Mouse (Mus musculus): ENCODE results near the gene Cmklr1. TPM values are rescaled to one million over a fixed set of nuclear protein-coding genes. Genes with fewer than 3 reads are reported as not detected.

Gene Cmklr1
- polyA plus RNA-seq (2012; rRNA removed) = 75.4 and 80.8 TPM in 2 replicates

DNA sequence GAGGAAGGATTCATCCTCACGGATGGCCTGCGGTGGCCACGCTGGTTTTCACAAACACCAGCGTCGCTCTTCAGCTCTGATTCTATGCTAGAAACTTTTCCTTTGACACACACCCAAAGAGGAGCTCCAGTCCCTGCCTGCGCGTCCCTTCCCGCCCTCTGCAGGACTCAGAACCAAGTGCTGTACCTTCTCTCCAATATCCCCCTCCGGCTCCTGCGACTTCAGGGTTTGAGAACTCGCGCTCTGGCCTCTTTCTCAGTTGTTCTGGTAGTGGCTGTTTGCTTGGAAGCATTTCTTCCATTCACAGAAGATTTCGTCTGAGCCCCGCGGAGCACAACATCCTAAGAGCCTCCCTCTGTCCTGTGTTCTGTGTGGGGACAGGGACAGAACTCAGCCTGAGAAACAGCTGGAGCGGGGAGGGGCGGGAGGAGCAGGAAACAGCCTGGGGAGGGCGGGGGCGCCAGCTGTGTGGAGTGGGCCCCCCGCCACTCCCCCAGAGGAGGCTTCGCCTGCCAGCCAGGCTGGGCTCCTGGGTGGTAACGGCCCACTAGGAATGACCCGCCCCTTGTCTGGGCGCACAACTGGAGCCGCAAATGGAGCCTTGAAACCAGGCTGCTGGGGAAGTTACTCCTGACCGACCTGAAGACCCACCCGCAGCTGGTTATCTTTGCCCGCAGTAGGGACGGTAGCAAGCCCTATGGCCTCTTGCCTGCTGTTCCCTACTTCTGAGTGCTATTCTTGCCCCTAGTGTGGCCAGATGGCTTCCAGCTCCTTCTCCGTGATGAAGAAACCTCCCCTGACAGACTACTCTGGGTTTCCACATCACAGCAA lies at the start of gene Cmklr1:
TSS of gene Cmklr1 (minus strand) at position 392 of the 831 bp plus-strand sequence.
- DNase-seq (ENCODE audit: low read depth) = no peak

DNA sequence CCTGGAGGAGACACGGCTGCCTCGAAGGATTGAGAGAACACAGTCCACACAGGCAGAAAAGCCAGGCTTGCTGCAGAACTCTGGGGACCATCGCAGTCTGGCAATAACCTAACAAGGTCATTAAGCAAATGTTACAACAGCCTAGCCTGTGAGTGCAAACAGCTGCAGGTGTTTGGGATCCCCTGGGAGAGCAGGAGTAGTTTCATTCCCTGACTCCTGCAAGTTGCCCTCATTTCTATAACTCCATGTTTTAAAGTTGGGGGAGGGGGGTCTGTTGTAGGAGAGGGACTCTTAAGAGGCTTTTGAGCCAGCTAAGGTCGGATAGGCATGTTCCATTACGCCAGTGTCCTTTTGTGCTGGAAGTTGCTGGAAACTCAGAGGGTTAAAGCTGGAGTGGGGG lies 44.2 kb upstream of the Cmklr1 start:
- no peak for DNase-seq (ENCODE audit: low read depth)

DNA sequence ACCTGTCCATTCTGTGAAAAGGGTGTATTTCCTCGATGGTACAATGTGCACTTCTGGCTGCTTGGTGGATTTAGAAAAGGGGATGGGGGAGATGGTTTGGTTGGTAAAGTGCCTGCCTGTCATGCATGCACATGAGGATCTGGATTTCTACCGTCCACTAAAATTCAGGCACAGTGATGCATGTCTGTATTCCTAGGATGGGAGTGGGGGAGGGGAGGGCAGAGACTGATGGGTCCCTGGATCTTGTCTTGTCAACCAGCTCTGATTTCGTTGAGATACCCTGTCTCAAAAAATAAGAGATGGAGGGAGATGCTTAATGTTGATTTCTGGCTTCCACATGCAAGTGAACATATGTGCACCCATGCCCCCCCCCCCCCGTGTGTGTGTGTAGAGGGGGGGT lies 43.8 kb upstream of the Cmklr1 start:
- no peak for DNase-seq (ENCODE audit: low read depth)

DNA sequence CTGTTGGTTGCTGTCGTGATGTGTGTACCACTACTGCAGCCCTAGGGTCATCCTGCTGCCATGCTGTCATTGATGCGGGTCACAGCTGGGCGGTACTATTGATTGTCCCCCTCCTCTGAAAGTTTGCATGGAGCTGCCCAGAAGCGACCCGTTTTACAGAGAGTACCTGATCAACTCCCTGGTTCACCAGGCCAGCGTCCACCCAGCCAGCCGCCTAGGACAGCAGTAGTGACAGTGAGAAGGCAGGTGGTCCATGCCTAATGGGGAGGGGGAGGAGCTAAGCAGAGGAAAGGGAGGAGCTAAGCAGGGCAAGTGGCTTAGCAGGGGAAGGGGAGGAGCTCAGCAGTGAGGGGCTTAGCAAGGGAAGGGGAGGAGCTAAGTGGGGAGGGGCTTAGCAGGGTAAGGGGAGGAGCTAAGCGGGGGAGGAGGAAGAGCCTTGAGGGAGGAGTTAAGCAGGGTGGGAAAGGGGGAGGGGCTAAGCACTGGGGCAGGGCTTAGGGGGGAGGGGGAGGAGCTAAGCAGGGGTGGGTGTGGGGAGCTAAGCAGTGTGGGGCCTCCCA lies 43.0 kb upstream of the Cmklr1 start:
- DNase-seq (ENCODE audit: low read depth) = no peak

DNA sequence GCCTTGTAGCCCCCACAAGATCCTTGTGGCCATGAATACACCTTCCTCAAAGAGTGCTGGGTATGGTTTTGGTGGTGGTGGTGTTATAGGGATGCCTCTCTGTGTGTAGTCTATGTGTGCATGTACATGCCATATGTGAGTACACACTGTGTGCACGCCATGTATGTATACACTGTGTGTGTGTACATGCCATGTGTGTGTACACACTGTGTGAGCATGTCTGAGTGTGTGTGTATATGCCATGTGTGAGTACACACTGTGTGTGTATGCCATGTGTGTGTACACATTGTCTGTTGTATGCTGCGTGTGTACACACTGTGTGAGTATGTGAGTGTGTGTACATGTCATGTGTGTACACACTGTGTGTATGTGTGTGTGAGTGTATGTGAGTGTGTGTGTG lies 40.6 kb upstream of the Cmklr1 start:
- no peak for DNase-seq (ENCODE audit: low read depth)

DNA sequence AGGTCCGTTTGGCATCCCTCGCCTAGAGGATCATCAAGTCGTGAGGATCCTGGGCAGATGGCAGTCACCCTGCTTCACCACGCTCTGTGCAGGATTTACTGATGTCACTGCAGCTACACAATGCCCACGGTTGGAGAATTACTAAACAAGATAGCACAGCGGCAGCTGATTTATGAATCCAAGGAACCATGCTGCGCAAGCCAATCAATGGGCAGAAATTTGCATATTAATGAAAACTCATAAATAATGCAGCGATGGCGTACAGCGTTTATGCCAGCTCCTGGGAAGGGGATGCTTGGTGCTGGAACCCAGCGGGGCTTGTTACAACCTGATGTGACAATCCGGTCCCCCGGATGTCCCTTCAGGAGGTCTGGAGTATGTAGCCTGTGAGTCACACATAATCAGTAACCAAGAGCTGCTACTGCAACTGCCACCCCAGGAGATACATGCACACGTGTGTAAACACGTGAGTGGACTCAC lies 39.9 kb upstream of the Cmklr1 start:
- DNase-seq (ENCODE audit: low read depth) = no peak

DNA sequence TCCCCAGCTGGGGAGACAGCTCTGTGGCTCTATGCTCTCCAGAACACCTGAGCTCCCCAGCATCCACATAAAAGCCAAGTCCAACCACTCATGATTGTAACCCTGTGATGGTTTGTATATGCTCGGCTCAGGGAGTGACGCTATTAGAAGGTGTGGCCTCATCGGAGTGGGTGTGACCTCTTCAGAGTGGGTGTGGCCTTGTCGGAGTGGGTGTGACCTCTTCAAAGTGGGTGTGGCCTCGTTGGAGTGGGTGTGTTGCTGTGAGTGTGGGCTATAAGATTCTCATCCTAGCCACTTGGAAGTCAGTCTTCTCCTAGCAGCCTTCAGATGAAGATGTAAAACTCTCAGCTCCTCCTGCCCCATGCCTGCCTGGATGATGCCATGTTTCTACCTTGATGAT lies 37.3 kb upstream of the Cmklr1 start:
- DNase-seq (ENCODE audit: low read depth) = no peak

DNA sequence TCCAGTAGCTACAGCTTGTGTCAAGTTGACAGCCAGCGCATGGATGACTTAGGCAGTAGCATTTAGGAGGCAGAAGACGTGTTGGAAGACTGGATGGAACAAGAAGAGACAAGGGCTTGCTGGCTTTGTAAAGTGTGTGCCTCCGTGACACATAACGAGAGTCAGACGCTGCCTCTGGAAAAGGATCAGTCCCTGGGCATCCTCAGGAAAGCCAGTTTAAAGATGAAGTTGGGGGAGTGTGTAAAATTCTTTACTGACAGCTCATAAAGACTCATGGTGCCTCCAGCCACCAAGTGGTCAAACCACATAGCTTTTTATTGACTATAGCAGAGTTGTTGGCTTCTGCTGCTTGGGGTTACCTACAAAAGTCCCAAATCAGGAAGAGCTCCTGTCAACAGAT lies 35.2 kb upstream of the Cmklr1 start:
- DNase-seq (ENCODE audit: low read depth) = no peak

DNA sequence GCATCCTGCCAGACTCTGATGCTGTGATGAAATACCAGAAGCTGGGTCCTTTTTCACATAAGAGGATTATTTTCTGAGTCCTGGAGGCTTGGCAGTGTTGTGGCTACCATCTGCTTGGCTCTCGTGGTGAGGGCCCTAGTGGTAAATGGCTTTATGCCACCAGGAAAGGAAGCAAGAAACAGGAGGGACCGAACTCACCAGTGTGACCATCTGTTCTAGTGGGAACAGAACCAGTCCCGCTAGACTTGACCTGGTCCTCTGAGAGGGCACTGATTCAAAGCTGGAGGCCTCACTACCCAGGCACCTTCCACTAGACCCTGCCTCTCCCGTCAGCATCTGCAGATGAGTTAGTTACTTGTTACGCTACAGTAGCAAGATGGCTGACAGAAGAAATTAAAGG lies 33.0 kb upstream of the Cmklr1 start:
- no peak for DNase-seq (ENCODE audit: low read depth)

DNA sequence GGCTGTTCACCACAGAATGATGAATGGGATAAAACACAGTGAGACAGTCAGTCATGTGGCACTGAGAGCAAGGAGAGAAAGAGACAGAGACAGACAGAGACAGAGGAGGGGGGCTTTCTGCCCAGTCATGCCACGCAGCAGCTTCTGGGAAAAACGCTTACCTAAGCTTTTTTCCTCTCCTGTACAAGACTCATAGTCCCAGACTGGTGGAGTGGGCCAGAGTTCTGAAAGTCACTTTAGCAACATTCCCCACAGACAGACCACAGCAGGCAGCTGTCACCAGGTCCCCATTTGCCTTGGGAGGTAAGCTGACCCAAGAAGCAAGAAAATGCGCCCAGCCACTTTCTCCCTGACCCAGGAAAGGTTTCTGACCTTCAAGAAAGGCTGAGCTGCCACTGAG lies 32.2 kb upstream of the Cmklr1 start:
- no peak for DNase-seq (ENCODE audit: low read depth)

DNA sequence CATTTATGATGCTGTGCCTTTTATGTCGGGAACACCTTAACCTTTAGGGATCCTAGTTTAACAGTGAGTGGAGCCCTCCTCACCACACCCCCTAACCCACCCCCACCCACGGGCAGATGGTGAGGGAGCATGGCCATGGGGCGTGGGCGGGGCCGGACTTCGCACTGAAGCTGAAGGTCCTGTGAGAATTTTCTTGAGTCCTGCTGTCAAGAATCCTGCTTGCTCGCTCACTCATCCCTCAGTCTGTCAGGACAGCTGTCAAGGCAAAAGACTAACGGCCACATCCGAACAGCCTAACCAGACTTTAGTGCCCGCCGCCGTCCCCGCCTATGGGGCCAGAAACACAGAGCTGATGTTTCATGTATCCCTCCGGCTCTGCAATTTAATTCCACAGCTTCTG lies 31.0 kb upstream of the Cmklr1 start:
- DNase-seq (ENCODE audit: low read depth) = no peak

DNA sequence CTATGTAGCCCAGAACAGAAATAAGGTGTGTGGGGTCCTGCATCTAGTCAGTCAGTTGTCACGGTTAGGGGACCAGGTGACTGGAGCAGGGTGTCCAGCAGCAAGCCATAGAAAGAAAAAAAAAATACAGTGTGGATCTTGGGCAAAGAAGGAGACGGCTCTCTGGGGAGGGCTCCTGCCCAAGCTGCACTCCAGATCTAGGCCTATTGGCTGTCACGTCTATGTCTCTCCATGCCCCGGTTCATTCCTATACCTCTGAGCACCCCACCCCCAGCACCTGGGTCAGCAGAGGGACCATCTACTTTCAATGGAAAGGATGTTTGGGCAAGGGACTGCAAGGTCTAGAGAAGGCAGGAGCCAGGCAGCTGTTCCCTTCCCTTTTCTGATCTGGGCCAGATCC lies 29.3 kb upstream of the Cmklr1 start:
- DNase-seq (ENCODE audit: low read depth) = no peak

DNA sequence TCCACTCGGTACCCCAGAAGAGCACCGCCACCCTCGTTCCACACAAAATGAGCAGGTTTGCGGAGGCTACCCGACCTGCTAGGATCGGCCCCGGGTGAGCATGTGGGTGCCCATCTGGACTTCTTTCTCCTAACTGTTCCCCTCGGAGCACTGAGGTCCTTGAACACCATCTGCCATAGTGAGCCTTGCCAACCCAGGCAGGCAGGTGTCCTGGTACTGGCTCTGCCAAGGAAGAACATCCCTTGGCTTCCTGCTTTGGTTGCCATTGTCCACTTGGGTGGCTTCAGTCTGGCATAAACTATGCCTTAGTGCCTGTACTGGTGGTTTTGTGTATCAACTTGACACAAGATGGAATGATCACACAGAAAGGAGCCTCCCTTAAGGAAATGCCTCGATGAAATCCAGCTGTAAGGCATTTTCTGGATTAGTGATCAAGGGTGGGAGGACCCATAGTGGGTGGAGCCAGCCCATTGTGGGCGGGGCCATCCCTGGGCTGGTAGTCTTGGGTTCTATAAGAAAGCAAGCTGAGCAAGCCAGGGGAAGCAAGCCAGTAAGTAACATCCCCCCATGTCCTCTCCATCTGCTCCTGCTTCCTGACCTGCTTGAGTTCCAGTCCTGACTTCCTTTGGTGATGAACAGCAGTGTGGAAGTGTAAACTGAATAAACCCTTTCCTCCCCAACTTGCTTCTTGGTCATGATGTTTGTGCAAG lies 28.7 kb upstream of the Cmklr1 start:
- no peak for DNase-seq (ENCODE audit: low read depth)

DNA sequence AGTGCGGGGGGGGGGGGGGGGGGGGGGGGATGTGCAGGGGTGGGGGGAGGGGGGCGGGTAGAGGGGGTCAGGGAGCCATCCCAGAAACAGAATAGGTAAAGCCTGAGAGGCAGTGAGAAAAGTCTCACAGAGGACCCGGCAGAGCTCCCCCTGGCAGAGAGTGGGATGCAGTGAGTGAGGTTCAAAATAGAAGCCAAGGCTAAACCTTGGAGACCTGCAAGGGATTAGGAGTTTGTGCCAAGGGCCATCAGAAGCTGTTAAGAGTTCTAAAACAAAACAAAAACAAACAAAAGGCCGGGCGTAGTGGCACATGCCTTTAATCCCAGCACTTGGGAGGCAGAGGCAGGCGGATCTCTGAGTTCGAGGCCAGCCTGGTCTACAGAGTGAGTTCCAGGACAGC lies 27.3 kb upstream of the Cmklr1 start:
- DNase-seq (ENCODE audit: low read depth) = no peak

DNA sequence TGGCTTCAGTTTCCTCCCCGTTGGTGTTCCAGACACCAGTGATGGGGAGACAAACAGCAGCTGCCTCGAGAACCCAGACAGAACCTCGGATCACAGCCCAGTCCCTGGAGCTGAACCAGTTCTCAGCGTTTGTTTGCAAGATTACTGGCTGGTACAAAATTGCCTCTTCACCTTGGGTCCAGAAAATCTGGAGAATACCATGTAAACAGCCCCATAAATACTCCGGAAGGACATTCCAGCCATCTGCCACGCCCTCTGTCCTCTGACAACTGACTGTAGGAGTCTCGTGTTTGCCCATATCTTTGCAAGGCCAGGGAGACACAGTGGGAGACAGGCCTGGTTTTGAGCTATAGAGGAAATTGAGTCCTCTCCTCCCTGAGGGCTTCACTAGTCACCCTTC lies 24.6 kb upstream of the Cmklr1 start:
- no peak for DNase-seq (ENCODE audit: low read depth)

DNA sequence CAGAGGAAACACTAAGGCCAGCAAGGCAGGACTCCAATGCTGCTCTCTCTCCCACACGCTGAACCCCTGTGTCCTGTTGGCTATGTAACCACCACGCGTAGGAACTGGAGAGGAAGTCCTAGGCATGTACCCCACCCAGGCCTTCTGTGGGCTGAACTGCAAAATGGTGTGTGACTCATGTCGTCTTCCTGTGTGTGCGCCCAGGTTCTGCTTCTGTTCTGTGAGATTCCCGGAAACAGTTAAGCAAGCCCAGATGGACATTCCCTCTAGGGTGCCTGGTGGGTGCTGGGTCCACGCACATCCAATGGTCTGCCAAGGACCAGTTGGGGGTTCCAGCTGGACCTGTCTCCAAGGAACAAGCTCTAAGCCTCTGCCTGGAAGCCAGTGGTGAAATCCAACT lies 22.2 kb upstream of the Cmklr1 start:
- no peak for DNase-seq (ENCODE audit: low read depth)

DNA sequence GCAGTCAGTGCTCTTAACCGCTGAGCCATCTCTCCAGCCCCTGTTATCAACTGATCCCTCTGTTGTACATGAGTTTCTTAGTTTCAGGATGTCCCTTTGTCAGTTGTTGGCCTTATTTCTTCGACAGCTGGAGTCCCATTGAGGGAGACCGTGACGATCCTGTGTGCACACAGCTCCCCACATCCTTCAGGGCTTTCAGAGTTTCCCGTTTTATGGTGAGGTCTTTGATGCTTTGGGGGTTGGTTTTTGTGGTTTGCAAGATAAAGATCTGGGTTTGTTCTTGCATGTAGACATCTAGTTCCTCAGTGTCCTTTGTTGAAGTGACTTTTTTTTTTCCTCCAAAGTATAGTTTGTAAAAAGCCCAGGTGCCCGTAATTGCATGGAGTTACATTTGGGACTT lies 20.4 kb upstream of the Cmklr1 start:
- no peak for DNase-seq (ENCODE audit: low read depth)

DNA sequence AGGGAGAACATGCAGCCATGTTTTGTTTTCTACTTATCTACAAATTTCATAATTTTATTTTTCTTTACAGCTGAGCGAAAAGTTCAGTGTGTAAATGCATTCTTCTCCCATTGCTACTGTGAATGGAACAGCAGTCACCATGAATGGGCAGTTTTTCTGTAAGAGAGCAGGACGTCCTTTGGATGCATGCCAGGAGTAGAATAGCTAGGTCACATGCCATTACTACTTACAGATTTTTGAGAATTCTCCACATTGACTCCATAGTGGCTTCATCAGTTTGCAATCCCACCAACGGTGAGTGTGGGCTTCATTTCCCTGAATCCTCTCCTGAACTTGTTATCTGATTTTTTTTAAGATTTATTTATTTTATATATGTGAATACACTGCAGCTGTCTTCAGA lies 19.9 kb upstream of the Cmklr1 start:
- no peak for DNase-seq (ENCODE audit: low read depth)

DNA sequence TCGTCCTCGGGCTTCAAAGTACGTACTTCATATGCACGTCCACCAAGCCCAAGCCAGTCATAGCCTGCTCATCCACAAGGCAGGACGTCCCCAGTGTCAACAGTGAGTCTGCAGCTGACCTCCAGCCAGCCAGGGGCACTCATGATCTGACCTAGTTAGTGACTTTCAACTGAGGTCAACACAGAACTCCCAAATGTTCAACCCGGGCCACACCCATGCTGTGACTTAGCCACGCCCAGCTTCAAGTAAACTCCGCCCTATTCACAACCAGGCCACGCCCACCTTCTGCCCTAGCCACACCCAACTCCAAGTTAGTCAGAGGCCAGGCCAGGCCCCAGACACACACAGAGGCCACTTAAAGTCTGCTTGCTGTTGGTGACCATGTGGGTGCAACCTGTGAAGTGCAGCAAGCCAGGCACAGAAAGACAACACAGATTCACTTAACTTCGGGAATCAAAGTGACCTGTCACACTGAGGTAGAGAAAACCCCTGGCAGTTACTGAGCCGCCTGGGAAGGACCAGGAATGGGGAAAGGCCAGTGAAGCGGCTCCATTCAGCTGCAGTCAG lies 14.5 kb upstream of the Cmklr1 start:
- DNase-seq (ENCODE audit: low read depth) = no peak

DNA sequence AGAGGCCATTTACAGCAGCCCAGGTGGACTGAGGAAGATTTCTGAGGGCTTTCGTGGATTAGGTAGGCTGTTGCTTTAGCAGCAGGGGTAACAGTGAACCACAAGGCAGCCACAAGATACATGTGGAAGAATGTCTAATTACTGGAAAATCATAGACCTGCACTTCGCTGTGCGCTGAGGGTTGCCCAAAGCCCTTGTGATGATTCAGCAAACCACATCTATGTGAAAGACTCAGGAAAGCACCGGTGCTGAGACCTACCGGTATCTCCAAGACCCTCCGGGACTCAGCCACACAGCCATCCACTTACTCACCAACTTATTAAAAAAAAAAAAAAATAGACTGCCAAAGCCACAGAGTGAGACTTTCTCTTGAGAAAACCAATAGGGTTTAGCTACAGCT lies 13.9 kb upstream of the Cmklr1 start:
- DNase-seq (ENCODE audit: low read depth) = no peak

DNA sequence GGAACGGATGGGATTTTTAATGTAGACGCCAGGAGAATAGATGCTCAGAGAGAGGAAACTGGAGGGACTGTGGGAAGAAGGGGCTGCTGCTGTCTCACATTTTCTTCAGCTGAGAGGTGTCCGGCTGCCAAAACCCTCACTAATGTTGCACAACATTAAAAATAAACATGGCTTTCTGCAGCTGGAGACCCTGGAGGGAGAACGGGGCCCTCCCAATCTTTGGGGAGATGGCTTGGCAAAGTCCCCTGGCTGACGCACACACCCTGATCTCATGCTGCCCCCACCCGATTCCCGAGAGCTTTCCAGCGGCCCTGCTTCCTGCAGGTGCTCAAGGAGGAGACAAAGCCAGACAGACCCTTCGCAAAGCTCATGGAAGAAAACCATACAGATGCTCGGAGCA lies 10.6 kb upstream of the Cmklr1 start:
- DNase-seq (ENCODE audit: low read depth) = no peak

DNA sequence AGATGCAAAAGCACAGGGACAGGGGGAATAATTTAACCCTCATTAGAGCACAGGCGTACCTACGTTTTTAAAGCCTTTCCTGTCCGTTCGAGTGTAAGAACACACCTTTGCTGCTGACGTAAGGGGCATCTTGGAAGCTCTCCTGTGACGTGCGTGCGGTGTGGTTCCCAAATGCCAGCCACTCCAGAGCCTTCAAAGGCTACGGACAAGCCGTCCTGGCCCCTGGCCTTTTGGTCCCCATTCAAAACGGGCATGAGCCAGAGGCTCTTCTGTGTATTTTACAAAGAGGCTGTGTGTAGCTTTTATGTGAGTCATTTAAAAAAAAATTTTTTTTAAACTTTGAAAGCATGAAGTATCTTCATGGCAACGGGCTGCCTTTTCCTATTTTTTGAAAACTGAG lies 4.6 kb upstream of the Cmklr1 start:
- DNase-seq (ENCODE audit: low read depth) = no peak

DNA sequence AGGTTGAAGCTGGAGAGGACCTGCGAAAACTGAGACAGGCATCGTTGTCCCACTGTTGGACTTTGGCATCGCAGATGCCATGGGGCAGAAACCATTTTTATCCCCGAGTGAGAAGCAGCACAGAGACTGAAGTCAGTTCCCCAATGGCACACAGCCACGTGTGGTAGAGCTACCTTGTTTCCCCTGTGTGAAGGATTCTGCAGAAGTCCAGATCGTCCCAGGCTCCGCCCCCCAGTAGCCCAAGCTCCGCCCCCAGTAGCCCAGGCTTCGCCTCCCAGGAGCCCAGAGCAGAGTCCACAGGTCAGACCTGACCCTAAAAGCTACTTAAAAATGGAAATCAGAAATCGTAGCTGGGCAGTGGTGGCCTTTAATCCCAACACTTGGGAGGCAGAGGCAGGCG lies 4.0 kb upstream of the Cmklr1 start:
- no peak for DNase-seq (ENCODE audit: low read depth)
